ENCODE assay signal across 23 mouse cellular contexts in genomic region chr9:37133495-37133894, GRCm38 (mm10). TPM values are rescaled to one million over a fixed set of nuclear protein-coding genes. Genes with fewer than 3 reads are reported as not detected.
A peak's percentile ranks its signal among the peaks of the same experiment; 100 is the strongest.
DNase-seq lines count a peak whose midpoint lies in the region; ATAC-seq and TF ChIP-seq lines count a peak whose summit lies in the region.
"Had no signal": no experiment of that assay in that cellular context is flagged by ENCODE, and none has a peak within 500 bp of the region (broad histone marks: within the 10 kb centered on the region; RNA-seq: fewer than 3 reads in every experiment).

No protein-coding gene starts in this region.

- 0 out of 2 replicates have a peak, but pooled peaks cover 2% of the 10 kb centered on the region for H3K4me1 ChIP-seq in forebrain, embryonic 11.5 days (replicated peaks; ENCODE audit: control insufficient read depth, insufficient read depth, low read length)
- peaks cover 15% of the 10 kb centered on the region for H3K4me1 ChIP-seq in forebrain, embryonic 12.5 days
- no peaks in the 10 kb centered on the region for H3K4me1 ChIP-seq in lung, postnatal 0 days (ENCODE audit: insufficient read depth, low read depth, low read length)

- H3K4me2 ChIP-seq in forebrain, embryonic 11.5 days (ENCODE audit: low read depth, low read length, severe bottlenecking) = no peak overlapping the region
- no peak overlapping the region for H3K4me2 ChIP-seq in forebrain, embryonic 12.5 days
- no peak overlapping the region for H3K4me2 ChIP-seq in lung, postnatal 0 days (replicated peaks; ENCODE audit: low read depth, low read length)
- H3K4me2 ChIP-seq: embryonic facial prominence, embryonic 12.5 days; forebrain, embryonic 13.5 days; hindbrain, embryonic 12.5 days had no signal

- no peak overlapping the region for H3K9ac ChIP-seq in forebrain, embryonic 11.5 days (ENCODE audit: low read length)
- no peak overlapping the region for H3K9ac ChIP-seq in forebrain, embryonic 12.5 days
- no peak overlapping the region for H3K9ac ChIP-seq in lung, postnatal 0 days (replicated peaks; ENCODE audit: low read depth)
- H3K9ac ChIP-seq: embryonic facial prominence, embryonic 12.5 days; forebrain, embryonic 13.5 days; forebrain, postnatal 0 days; hindbrain, embryonic 12.5 days had no signal

- peak; percentile 28 for DNase-seq in forebrain, embryonic 11.5 days (ENCODE audit: low spot score)
- DNase-seq in lung, postnatal 0 days (ENCODE audit: low spot score) = peak; percentile 59
- DNase-seq in lung, postnatal 4 days = no peak
- DNase-seq in R1 (ENCODE audit: low read depth, low spot score) = peak; percentile 23
- DNase-seq in cerebellum, postnatal 25 days = no peak
- DNase-seq: adrenal gland, adult 2 months; adrenal gland, postnatal 25 days; cerebellum, adult 18-20 months; cerebellum, postnatal 10 days; embryo, embryonic 11 days; forebrain, postnatal 0 days; gastrocnemius, postnatal 14 days; heart, postnatal 10 days; heart, postnatal 4 days had no signal

- TF ChIP-seq CTCF in lung, postnatal 0 days (IDR thresholded peaks at IDR 0.05) = no peak

- no peak overlapping the region for H3K27ac ChIP-seq in forebrain, embryonic 11.5 days (ENCODE audit: low read depth, low read length)
- no peak overlapping the region for H3K27ac ChIP-seq in forebrain, embryonic 12.5 days
- no peak overlapping the region for H3K27ac ChIP-seq in lung, postnatal 0 days (ENCODE audit: low read length)
- H3K27ac ChIP-seq: embryonic facial prominence, embryonic 12.5 days; forebrain, embryonic 13.5 days; hindbrain, embryonic 12.5 days had no signal

- H3K27me3 ChIP-seq in forebrain, embryonic 11.5 days (ENCODE audit: control insufficient read depth, insufficient read depth, low read length) = no peaks in the 10 kb centered on the region
- H3K27me3 ChIP-seq in forebrain, embryonic 12.5 days = no peaks in the 10 kb centered on the region
- no peaks in the 10 kb centered on the region for H3K27me3 ChIP-seq in lung, postnatal 0 days (replicated peaks; ENCODE audit: insufficient read depth, low read length)
- H3K27me3 ChIP-seq: embryonic facial prominence, embryonic 12.5 days; forebrain, embryonic 13.5 days; hindbrain, embryonic 12.5 days had no signal

- H3K4me3 ChIP-seq in forebrain, embryonic 11.5 days (ENCODE audit: low read depth, low read length) = no peak overlapping the region
- no peak overlapping the region for H3K4me3 ChIP-seq in forebrain, embryonic 12.5 days (replicated peaks)
- H3K4me3 ChIP-seq in lung, postnatal 0 days (ENCODE audit: low read depth, low read length) = no peak overlapping the region
- H3K4me3 ChIP-seq: embryonic facial prominence, embryonic 12.5 days; forebrain, embryonic 13.5 days; hindbrain, embryonic 12.5 days had no signal

- no peaks in the 10 kb centered on the region; the same call in 1 of the 2 replicates for H3K9me3 ChIP-seq in forebrain, embryonic 11.5 days (ENCODE audit: control insufficient read depth, low read length)
- no peaks in the 10 kb centered on the region for H3K9me3 ChIP-seq in forebrain, embryonic 12.5 days
- no peaks in the 10 kb centered on the region for H3K9me3 ChIP-seq in lung, postnatal 0 days (ENCODE audit: low read length)
- H3K9me3 ChIP-seq: embryonic facial prominence, embryonic 12.5 days; forebrain, embryonic 13.5 days had no signal

- 83% methylated on average over 7 of the region's 7 CpGs for WGBS in forebrain, embryonic 11.5 days
- WGBS in forebrain, embryonic 12.5 days = 90% methylated on average over 7 of the region's 7 CpGs
- 71% methylated on average over 7 of the region's 7 CpGs for WGBS in lung, postnatal 0 days

- TF ChIP-seq EP300 in lung, postnatal 0 days (IDR thresholded peaks at IDR 0.05) = no peak

- H3K36me3 ChIP-seq in forebrain, embryonic 11.5 days (ENCODE audit: control insufficient read depth, insufficient read depth, low read length) = no peaks in the 10 kb centered on the region
- no peaks in the 10 kb centered on the region for H3K36me3 ChIP-seq in forebrain, embryonic 12.5 days (replicated peaks)
- no peaks in the 10 kb centered on the region for H3K36me3 ChIP-seq in lung, postnatal 0 days (ENCODE audit: insufficient read depth, low read length)
- H3K36me3 ChIP-seq: embryonic facial prominence, embryonic 12.5 days; hindbrain, embryonic 12.5 days had no signal

- ATAC-seq in forebrain, embryonic 11.5 days (replicated peaks; ENCODE audit: low FRiP score) = no peak
- no peak for ATAC-seq in forebrain, embryonic 12.5 days (ENCODE audit: low FRiP score)
- peak; percentile 37; the same call in 1 of the 2 replicates for ATAC-seq in lung, postnatal 0 days
- peak; percentile 81 for ATAC-seq in megakaryocyte progenitor cell, adult 5-6 weeks (replicated peaks; ENCODE audit: poor library complexity)
- ATAC-seq: forebrain, embryonic 13.5 days; forebrain, postnatal 0 days; hindbrain, embryonic 16.5 days; Patski had no signal

RNA-seq across cellular contexts. Expression of gene Pknox2, which starts 13.7 kb away (rescaled TPM):
- polyA plus RNA-seq in forebrain, embryonic 11.5 days (2014; fragmentation: Nextera tagmentation; extraction: Ambion mirVana) = 21.0 and 23.7 TPM in 2 replicates
- polyA plus RNA-seq in forebrain, embryonic 12.5 days (2016; fragmentation: Nextera tagmentation; extraction: Ambion mirVana) = 27.1 and 29.5 TPM in 2 replicates
- polyA plus RNA-seq in lung, postnatal 0 days (2015; fragmentation: Nextera tagmentation; extraction: Ambion mirVana) = 11.1 and 11.7 TPM in 2 replicates
- total RNA-seq in megakaryocyte progenitor cell, adult 5-6 weeks (2015) = 0.20 TPM in 1 of 2 replicates, not detected in the other
- not detected in 2 replicates for total RNA-seq in megakaryocyte progenitor cell, adult 5-6 weeks (2017)
- total RNA-seq: common myeloid progenitor, adult 5-6 weeks; MEL had no signal

Comparison
In these comparisons a context has a peak if more than half of its experiments do, and no peak if none do; other contexts are left out.
1. DNase-seq: peak in forebrain, embryonic 11.5 days (single experiment), lung, postnatal 0 days (single experiment) and R1 (single experiment); none in lung, postnatal 4 days (0 of 2) and cerebellum, postnatal 25 days (0 of 2).
2. ATAC-seq: peak in lung, postnatal 0 days (single experiment) and megakaryocyte progenitor cell, adult 5-6 weeks (single experiment); none in forebrain, embryonic 11.5 days (single experiment) and forebrain, embryonic 12.5 days (single experiment).